Mouse (Mus musculus): ENCODE measurements at regions not wholly inside any gene's neighbourhood (a gene's known extent, or its start where the extent isn't known, plus 50 kb on each side); places are given as distances from the start of the nearest gene placed in this dataset.

GRCm38 (mm10) chr8:12514138-12514537, 58.7 kb upstream of the Spaca7 start:
- Histone ChIP-seq H3K9ac (no peak overlapping the region), H3K4me1 (ENCODE audit: insufficient read depth) (no peaks in the 10 kb centered on the region), H3K4me3 (ENCODE audit: low read depth, low read length) (no peak overlapping the region), H3K36me3 (ENCODE audit: insufficient read depth) (no peaks in the 10 kb centered on the region), H3K27ac (ENCODE audit: low read depth, low read length) (no peak overlapping the region; the same call in 1 of the 2 replicates), H3K4me2 (ENCODE audit: low read depth) (no peak overlapping the region), H3K9me3 (ENCODE audit: low read length) (no peaks in the 10 kb centered on the region), H3K27me3 (ENCODE audit: insufficient read depth, low read length) (no peaks in the 10 kb centered on the region)
- 64% methylated on average over 7 of the region's 7 CpGs for WGBS
- DNase-seq: no peak
- ATAC-seq: peak; percentile 32; the same call in 1 of the 2 replicates
- no peak for TF ChIP-seq CTCF (IDR thresholded peaks at IDR 0.05; ENCODE audit: low read depth)

GRCm38 (mm10) chr8:12521636-12522035, 51.2 kb upstream of the Spaca7 start:
- no peak overlapping the region for H3K9ac ChIP-seq
- no peak for TF ChIP-seq CTCF (IDR thresholded peaks at IDR 0.05; ENCODE audit: low read depth)
- no peaks in the 10 kb centered on the region for H3K27me3 ChIP-seq (ENCODE audit: insufficient read depth, low read length)
- no peak for ATAC-seq
- 7% methylated on average over 9 of the region's 9 CpGs for WGBS
- H3K36me3 ChIP-seq (ENCODE audit: insufficient read depth): no peaks in the 10 kb centered on the region
- no peak for DNase-seq
- H3K4me1 ChIP-seq (ENCODE audit: insufficient read depth): no peaks in the 10 kb centered on the region
- H3K9me3 ChIP-seq (ENCODE audit: low read length): no peaks in the 10 kb centered on the region
- H3K27ac ChIP-seq (ENCODE audit: low read depth, low read length): no peak overlapping the region
- no peak overlapping the region for H3K4me3 ChIP-seq (ENCODE audit: low read depth, low read length)
- no peak overlapping the region for H3K4me2 ChIP-seq (ENCODE audit: low read depth)

All from forebrain, postnatal 0 days (tissue).